Mouse (Mus musculus) liver, adult 2 months (tissue): Measurements from ENCODE around the gene Rnd1.

Source experiments
- CTCF ChIP-seq: fragments of 200-500 bp; IDR thresholded peaks from 2 replicates; pipeline ENCODE4 v1.5.1; 2011; ENCODE audit warnings: low read depth, low read length, control low read depth
- POLR2A ChIP-seq: fragments of 200-500 bp; IDR thresholded peaks from 2 replicates; pipeline ENCODE4 v1.6.1; 2011; ENCODE audit warnings: low read length, control low read depth; ENCODE audit not compliant: insufficient read depth; ENCODE audit errors: extremely low read depth

GRCm38 (mm10) chr15:98648071-98648470, 29.2 kb downstream of the Rnd1 start:
- TF ChIP-seq CTCF (no peak), POLR2A (no peak)
